Mouse (Mus musculus) myocyte (in vitro differentiated cells): ENCODE measurements at regions not wholly inside any gene's neighbourhood (a gene's known extent, or its start where the extent isn't known, plus 50 kb on each side); places are given as distances from the start of the nearest gene placed in this dataset.

ENCODE experiments used
- H3K27me3 ChIP-seq: one replicate; pipeline ENCODE4 v1.6.1; 2011; ENCODE audit not compliant: control insufficient read depth, insufficient read depth, insufficient read length
- H3K36me3 ChIP-seq: one replicate; pipeline ENCODE4 v1.6.1; 2011; ENCODE audit not compliant: control insufficient read depth, insufficient read depth
- H3K4me2 ChIP-seq: one replicate; pipeline ENCODE4 v1.6.1; 2011; ENCODE audit warnings: low read depth, control low read depth
- H3K4me3 ChIP-seq: one replicate; pipeline ENCODE4 v1.5.1; 2011; ENCODE audit warnings: mild to moderate bottlenecking, control low read depth, moderate library complexity
- H3K79me2 ChIP-seq: one replicate; pipeline ENCODE4 v1.6.1; 2011; ENCODE audit not compliant: control insufficient read depth, insufficient read depth
- H3ac ChIP-seq: one replicate; pipeline ENCODE4 v1.6.1; 2011; ENCODE audit not compliant: control insufficient read depth, insufficient read length
- CEBPB ChIP-seq: IDR thresholded peaks from 2 replicates; pipeline ENCODE4 v1.6.1; 2011; ENCODE audit warnings: mild to moderate bottlenecking, moderate library complexity; ENCODE audit not compliant: poor library complexity, insufficient read depth, severe bottlenecking
- E2F4 ChIP-seq: IDR thresholded peaks from one replicate; pipeline ENCODE4 v1.6.1; 2011; ENCODE audit warnings: mild to moderate bottlenecking, control low read depth, moderate library complexity; ENCODE audit not compliant: insufficient read depth
- MAX ChIP-seq: IDR thresholded peaks from one replicate; pipeline ENCODE4 v1.6.1; 2011; ENCODE audit warnings: low read depth, mild to moderate bottlenecking, control low read depth
- MYOD1 ChIP-seq, 3 experiments: IDR thresholded peaks; one replicate each; pipeline ENCODE4 v1.6.1; 2011; ENCODE audit warnings: control low read depth in 2 of 3, low read depth in 2 of 3, mild to moderate bottlenecking in 2 of 3, moderate library complexity in 1 of 3; ENCODE audit not compliant: insufficient read length in 2 of 3, control insufficient read depth in 1 of 3
- MYOG ChIP-seq, 3 experiments: IDR thresholded peaks; one replicate each; pipeline ENCODE4 v1.6.1; 2011; ENCODE audit warnings: control low read depth in 2 of 3, low read depth in 2 of 3, mild to moderate bottlenecking in 2 of 3; ENCODE audit not compliant: insufficient read length in 2 of 3, control insufficient read depth in 1 of 3, insufficient read depth in 1 of 3
- POLR2A ChIP-seq: IDR thresholded peaks from one replicate; pipeline ENCODE4 v1.6.1; 2011; ENCODE audit warnings: low read depth, mild to moderate bottlenecking, control low read depth, moderate library complexity; ENCODE audit not compliant: insufficient read length
- POLR2AphosphoS2 ChIP-seq: IDR thresholded peaks from one replicate; pipeline ENCODE4 v1.6.1; 2011; ENCODE audit warnings: low read depth, control low read depth; ENCODE audit not compliant: insufficient read length
- REST ChIP-seq: IDR thresholded peaks from one replicate; pipeline ENCODE4 v1.6.1; 2011; ENCODE audit warnings: mild to moderate bottlenecking, control low read depth, moderate library complexity; ENCODE audit not compliant: insufficient read depth, insufficient read length
- SRF ChIP-seq: IDR thresholded peaks from one replicate; pipeline ENCODE4 v1.6.1; 2011; ENCODE audit warnings: low read depth; ENCODE audit not compliant: control insufficient read depth, insufficient read length
- TCF12 ChIP-seq: IDR thresholded peaks from one replicate; pipeline ENCODE4 v1.6.1; 2011; ENCODE audit warnings: mild to moderate bottlenecking, control low read depth; ENCODE audit not compliant: poor library complexity, insufficient read depth, severe bottlenecking
- TCF3 ChIP-seq: IDR thresholded peaks from one replicate; pipeline ENCODE4 v1.6.1; 2011; ENCODE audit warnings: low read depth, control low read depth; ENCODE audit not compliant: insufficient read length
- USF1 ChIP-seq: IDR thresholded peaks from one replicate; pipeline ENCODE4 v1.6.1; 2011; ENCODE audit warnings: low read depth, mild to moderate bottlenecking, control low read depth, moderate library complexity

- H3K36me3 ChIP-seq, result no peaks in the 10 kb centered on the region
- H3ac ChIP-seq, result no peak overlapping the region
- H3K4me2 ChIP-seq, result no peak overlapping the region
- TF ChIP-seq REST, result no peak
- no peak for TF ChIP-seq MYOG (IDR thresholded peaks at IDR 0.05; ENCODE audit: control insufficient read depth in 1 of 3, insufficient read depth in 1 of 3, insufficient read length in 2 of 3, low read depth in 2 of 3)
- no peak for TF ChIP-seq SRF
- no peak for TF ChIP-seq TCF3
- no peak for TF ChIP-seq POLR2A
- no peak for TF ChIP-seq POLR2AphosphoS2
- no peak for TF ChIP-seq CEBPB
- TF ChIP-seq USF1, result no peak
- no peak for TF ChIP-seq E2F4
- no peak for TF ChIP-seq MAX
- TF ChIP-seq MYOD1 (IDR thresholded peaks at IDR 0.05; ENCODE audit: control insufficient read depth in 1 of 3, insufficient read length in 2 of 3, low read depth in 2 of 3), result no peak
- no peak for TF ChIP-seq TCF12
- no peaks in the 10 kb centered on the region for H3K79me2 ChIP-seq
- no peaks in the 10 kb centered on the region for H3K27me3 ChIP-seq
- no peak overlapping the region for H3K4me3 ChIP-seq
Measured at GRCm38 (mm10) chr1:164682867-164683599, 113.4 kb upstream of the Dpt start.

- Histone ChIP-seq H3K36me3 (no peaks in the 10 kb centered on the region), H3K79me2 (no peaks in the 10 kb centered on the region), H3ac (no peak overlapping the region), H3K4me3 (no peak overlapping the region), H3K4me2 (no peak overlapping the region), H3K27me3 (no peaks in the 10 kb centered on the region)
- TF ChIP-seq E2F4 (no peak), MAX (no peak), USF1 (no peak), POLR2AphosphoS2 (no peak), POLR2A (no peak), REST (no peak), TCF12 (no peak), TCF3 (no peak), SRF (no peak)
Measured at GRCm38 (mm10) chr1:164682426-164682825, 114.0 kb upstream of the Dpt start.

GRCm38 (mm10) chr1:164681582-164681981 is 114.9 kb upstream of the Dpt start:
- Histone ChIP-seq H3ac (no peak overlapping the region), H3K79me2 (no peaks in the 10 kb centered on the region)

GRCm38 (mm10) chr1:164678303-164678702 is 118.1 kb upstream of the Dpt start:
- TF ChIP-seq USF1 (no peak), CEBPB (no peak), MYOG (IDR thresholded peaks at IDR 0.05; ENCODE audit: control insufficient read depth in 1 of 3, insufficient read depth in 1 of 3, insufficient read length in 2 of 3, low read depth in 2 of 3) (no peak), REST (no peak), POLR2A (no peak), MYOD1 (IDR thresholded peaks at IDR 0.05; ENCODE audit: control insufficient read depth in 1 of 3, insufficient read length in 2 of 3, low read depth in 2 of 3) (no peak), POLR2AphosphoS2 (no peak), MAX (no peak), SRF (no peak), E2F4 (no peak), TCF12 (no peak), TCF3 (no peak)
- H3K79me2 ChIP-seq, result no peaks in the 10 kb centered on the region
- no peak overlapping the region for H3K4me3 ChIP-seq
- H3K36me3 ChIP-seq, result no peaks in the 10 kb centered on the region
- no peak overlapping the region for H3K4me2 ChIP-seq
- H3ac ChIP-seq, result no peak overlapping the region
- H3K27me3 ChIP-seq, result no peaks in the 10 kb centered on the region

More at GRCm38 (mm10) chr1:164681582-164681981, 114.9 kb upstream of the Dpt start:
- Histone ChIP-seq H3K4me2 (no peak overlapping the region), H3K36me3 (no peaks in the 10 kb centered on the region), H3K4me3 (no peak overlapping the region), H3K27me3 (no peaks in the 10 kb centered on the region)
- TF ChIP-seq SRF (no peak), USF1 (no peak), E2F4 (no peak), POLR2AphosphoS2 (no peak)

GRCm38 (mm10) chr1:164652244-164652643 is 144.2 kb upstream of the Dpt start:
- Histone ChIP-seq H3ac (no peak overlapping the region), H3K4me2 (no peak overlapping the region), H3K79me2 (no peaks in the 10 kb centered on the region), H3K36me3 (no peaks in the 10 kb centered on the region), H3K27me3 (no peaks in the 10 kb centered on the region), H3K4me3 (no peak overlapping the region)
- TF ChIP-seq CEBPB, result no peak
- TF ChIP-seq TCF12, result no peak
- no peak for TF ChIP-seq MYOG (IDR thresholded peaks at IDR 0.05; ENCODE audit: control insufficient read depth in 1 of 3, insufficient read depth in 1 of 3, insufficient read length in 2 of 3, low read depth in 2 of 3)
- no peak for TF ChIP-seq USF1
- TF ChIP-seq POLR2A, result no peak
- TF ChIP-seq TCF3, result no peak
- TF ChIP-seq REST, result no peak
- TF ChIP-seq MYOD1 (IDR thresholded peaks at IDR 0.05; ENCODE audit: control insufficient read depth in 1 of 3, insufficient read length in 2 of 3, low read depth in 2 of 3), result no peak
- no peak for TF ChIP-seq SRF
- TF ChIP-seq POLR2AphosphoS2, result no peak
- no peak for TF ChIP-seq E2F4
- TF ChIP-seq MAX, result no peak
